Mouse (Mus musculus): ENCODE results near the gene Nadk2.
A peak's percentile ranks its signal among the peaks of the same experiment; 100 is the strongest.

Nadk2 gene

DNA sequence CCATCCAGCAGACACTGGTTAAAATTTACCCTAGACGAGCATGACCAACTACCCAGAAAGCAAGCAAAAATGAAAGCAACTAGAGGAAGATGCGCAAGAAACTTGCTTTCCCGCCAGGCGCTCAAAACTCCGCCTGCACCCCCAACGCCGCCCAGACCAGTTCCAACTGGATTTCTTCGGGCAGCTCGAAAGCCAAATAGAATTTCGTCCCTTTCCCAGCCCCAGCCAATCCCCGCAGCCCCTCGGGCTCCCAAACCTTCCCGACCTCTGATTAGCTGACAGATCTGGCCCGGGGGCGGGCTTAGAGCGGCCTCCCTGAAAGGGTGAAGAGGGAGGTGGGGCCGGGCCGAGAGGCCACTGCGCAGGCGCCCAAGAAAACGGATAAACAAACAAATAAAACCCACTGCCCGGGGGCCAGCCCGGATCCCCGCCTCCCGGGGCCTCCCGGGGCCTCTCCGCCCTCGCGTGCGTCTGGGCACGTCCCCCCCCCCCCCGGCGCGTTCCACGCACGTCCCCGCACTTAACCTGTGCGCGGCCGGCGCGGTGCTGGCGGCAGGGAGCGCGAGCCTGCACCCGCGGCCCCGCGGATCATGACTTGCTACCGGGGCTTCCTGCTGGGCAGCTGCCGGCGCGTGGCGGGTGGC, at the start of gene Nadk2:
TSS of gene Nadk2 (plus strand) at position 349 of the 644 bp plus-strand sequence.
- DNase-seq (ENCODE audit: low read depth, low spot score), result peak; percentile 99

DNA sequence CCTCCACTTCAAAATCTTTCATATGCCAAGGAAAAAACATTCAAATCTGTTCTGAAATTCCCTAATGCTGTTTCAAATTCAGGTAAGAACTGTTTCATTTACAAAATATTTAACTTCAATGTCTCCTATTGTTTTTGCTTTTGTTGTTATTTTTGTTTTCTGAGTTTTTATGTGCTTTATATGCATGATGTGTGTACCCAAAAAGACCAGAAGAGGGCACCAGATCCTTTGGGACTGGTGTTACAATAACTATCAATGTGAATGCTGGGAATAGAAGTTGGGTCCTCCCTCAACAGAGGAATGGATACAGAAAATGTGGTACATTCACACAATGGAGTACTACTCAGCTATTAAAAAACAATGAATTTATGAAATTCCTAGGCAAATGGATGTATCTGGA, 15.4 kb upstream of the Nadk2 start:
- DNase-seq (ENCODE audit: low read depth, low spot score), result no peak

DNA sequence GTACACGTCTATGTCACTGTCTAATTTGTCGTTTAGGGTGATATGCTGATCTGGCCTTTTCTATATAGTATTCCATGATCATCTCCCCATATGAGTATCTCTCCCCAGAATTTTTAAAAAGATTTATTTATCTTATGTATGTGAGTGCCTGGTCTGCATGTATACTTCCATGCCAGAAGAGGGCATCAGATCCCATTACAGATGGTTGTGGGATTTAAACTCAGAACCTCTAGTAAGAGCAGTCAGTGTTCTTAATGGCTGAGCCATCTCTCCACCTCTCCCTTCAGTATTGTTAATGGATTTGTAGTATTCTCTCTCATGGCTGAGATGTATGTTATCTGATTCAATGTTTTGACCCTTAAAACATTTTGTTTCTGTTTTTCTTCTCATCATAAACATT, 11.2 kb upstream of the Nadk2 start:
- DNase-seq (ENCODE audit: low read depth, low spot score), result no peak

DNA sequence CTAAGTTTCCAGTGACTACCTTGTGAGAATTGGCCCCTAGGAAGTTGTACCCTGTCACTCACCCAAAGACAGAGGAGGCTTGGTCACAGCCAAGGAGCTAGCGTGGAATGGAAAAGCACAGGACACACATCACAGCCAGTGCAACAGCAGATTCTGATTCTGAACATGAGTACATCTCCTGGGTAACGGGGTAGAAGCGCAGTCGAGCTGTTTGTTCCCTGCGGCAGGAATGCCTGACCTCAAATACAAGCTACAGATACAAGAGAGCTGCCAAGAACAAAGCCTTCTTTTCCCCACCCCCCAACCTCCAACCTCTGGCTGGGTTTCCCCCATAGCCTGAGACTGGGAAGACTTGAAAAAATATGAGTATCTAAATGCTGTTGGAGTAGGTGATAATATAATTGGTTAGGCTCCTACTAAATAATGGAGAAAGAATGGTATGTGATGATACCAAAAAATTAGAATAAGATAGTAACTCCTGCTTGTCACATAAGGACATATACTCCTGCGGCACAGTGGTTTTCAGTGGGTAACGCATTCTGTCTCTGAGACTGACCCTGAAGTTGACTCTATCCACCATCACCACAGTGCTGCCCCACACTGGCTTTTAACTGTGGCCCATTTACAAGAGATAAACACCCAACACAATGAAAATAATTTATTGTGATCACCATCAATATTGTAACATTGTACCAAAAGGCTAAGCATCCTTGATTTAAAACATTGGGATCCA, 9.7 kb upstream of the Nadk2 start:
- DNase-seq (ENCODE audit: low read depth, low spot score), result no peak

DNA sequence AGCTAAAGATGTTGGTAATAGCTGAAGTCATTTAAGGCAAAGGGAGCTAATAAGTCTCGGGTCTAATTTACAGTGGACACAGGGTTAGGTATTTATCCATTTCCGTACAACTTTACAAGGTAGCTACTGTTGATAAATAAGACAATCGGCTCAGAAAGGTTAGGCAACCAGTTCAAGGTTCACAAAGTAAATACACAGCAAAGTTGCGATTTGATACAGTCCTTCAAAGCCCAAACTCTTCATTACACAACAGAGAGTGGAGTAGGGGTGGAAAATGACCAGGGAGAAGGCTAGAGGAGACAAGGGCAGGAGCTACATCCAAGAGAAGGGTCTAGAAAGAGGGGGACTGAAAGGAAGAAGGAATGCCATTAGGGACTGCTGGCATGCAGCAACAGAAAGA, 2.2 kb upstream of the Nadk2 start:
- no peak for DNase-seq (ENCODE audit: low read depth, low spot score)

DNA sequence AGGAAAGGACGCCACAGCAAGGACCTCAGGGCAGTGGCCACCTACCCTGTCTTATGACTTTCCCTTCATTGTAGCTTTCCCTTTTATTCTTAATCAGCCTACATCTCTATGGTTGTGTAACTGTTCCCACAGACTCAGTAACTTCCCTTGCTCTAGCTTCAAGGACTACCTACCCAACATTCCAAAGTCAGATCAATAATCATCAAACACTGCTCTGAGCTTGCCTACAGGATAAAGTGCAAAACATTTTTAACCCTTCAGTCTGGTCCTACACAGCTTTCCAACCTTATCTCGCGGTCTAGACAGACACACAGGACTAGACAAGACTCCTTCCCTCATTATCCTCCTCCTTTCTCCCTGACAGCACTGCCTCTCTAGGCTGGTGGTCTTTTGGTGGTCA, 707 bp upstream of the Nadk2 start:
- no peak for DNase-seq (ENCODE audit: low read depth, low spot score)

DNA sequence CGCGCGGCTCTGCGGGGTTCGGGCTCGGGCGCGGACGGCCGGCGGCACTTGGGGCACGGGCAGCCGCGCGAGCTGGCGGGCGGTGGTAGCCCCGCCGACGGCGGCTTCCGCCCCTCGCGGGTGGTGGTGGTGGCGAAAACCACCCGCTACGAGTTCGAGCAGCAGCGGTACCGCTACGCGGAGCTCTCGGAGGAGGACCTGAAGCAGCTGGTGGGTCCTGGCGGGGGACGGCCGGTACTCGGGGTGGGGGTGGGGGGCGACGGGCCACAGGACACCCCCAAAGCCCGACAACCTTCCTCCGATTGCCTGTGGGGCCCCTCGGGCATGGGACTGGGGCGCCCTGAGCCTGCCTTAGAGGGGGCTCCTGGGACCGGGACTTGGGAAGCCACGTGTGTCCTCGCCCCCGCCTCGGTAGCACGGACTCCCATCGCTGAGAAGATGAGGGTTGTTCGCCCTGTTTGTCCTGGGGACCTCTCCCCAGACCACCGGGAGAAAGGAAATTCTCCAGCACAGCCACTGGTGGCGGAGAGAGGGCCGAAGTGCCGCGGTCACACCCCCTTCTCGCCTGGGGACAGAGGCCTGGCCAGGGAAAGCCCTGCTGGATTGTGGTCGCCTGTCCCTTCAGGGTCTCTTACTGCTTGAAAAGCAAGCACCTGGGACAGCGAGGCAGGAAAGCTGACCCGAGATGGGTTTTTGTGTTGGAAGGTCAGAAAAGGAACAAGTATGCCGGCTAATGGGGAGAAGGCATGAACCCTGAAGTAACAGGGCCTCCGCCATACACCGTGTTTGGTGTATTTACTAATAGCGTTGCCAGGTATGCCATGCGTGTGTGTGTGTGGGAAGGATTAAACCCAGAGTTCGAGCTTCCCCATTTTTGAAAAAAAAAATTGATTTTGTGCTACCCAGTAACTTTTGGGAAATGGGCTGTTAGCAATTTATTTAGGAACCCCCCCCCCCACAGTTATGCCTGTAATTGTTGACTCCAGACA, 790 bp downstream of the Nadk2 start:
- DNase-seq (ENCODE audit: low read depth, low spot score), result peak; percentile 58

DNA sequence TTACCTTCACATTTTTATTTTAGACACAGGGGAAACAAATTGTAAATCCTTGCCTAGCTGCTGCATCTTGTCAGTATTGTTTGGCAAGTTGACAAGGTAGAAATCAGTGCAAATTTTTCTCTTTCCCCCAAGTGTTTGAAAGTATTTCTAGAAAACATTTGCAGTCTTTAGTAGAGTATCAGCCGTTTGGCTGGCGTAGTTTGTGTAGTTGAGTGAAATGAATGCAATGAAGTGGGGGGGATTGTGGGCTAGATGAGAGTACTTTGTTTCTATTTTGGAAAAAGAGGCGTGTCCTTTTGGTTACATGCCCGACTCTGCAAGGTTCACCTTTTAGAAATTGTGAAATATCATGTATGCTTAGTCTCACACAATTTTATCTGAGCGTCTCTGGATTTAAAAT, 1.6 kb downstream of the Nadk2 start:
- no peak for DNase-seq (ENCODE audit: low read depth, low spot score)

DNA sequence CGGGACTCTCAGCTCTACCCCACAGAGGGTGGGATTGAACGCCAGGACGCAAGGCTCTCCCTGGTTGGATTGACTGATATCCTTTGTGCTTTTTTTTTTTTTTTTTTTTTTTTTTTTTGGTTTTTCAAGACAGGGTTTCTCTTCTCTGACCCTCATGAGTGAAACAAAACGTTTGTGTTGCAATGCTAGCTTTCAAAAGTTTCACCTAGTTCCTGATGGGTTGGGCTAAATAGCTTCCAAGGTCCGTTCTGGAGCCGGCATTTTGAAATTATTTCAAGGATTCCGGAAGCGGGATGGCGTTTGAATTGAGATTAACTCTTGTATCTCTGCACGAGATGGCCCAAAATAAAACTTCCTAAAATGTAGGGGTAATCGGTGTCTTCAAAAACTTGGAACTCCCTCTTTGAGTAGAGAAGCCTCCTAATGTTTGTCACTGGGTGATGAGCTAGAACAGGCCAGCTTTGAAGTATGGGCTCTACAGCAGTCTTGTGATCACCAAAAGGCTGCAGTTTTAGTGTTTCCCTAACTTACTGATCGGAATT, 2.1 kb downstream of the Nadk2 start:
- no peak for DNase-seq (ENCODE audit: low read depth, low spot score)

DNA sequence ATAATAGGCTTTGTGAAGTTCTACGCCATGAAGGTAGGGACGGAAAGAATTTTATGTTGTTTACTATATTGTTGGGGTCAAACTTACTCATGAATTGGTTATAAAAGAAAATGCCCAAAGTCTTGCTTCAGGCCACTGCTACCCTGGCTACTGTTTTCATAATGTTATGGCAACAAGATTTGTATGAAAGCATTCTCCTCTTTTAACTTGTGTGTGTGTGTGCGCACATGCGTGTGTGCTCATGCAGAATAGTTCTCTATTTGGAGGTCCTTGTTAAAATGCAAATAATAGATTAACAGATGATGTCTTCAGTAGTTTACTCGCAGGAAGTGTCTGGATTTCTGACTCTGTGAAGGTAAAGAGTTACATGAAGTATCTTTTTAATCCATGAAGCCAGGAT, 2.6 kb downstream of the Nadk2 start:
- DNase-seq (ENCODE audit: low read depth, low spot score), result no peak

DNA sequence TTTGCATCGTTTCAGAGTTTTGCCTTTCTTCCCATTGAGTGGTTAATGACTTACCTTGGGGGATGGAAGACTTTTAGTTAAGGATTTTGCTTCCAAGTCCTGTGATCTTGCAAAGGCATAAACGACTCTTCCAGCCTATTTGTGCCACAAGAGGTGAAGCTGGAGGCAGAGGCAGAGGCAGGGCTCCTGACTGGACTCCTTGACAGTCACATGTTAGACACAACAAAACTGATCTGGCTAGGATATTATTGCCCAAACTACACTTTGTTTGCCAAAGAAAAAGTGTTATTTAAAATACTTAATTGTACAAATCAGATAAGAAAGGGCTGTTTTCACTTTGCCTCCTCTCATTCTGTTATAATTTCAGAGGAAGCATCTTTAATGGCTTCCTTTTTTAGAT, 3.1 kb downstream of the Nadk2 start:
- DNase-seq (ENCODE audit: low read depth, low spot score), result no peak

DNA sequence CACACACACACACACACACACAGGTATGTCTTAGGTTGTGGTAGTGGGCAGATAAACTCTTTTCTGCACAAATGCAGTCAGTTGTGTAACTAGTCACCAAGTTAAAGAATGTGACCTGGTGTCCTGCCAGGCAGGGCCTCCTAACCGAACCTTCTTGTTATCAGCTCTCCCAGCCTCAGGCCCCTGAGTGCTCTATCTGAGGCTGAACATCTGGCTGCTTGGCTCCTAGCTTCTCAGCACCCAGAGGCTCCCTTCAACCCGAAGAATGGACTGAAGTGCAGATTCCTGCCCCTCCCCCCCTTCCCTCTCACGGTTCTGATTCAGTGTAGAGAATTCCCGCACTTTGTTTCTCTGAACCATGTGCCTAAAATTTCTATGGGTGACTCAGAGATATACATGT, 3.6 kb downstream of the Nadk2 start:
- no peak for DNase-seq (ENCODE audit: low read depth, low spot score)

DNA sequence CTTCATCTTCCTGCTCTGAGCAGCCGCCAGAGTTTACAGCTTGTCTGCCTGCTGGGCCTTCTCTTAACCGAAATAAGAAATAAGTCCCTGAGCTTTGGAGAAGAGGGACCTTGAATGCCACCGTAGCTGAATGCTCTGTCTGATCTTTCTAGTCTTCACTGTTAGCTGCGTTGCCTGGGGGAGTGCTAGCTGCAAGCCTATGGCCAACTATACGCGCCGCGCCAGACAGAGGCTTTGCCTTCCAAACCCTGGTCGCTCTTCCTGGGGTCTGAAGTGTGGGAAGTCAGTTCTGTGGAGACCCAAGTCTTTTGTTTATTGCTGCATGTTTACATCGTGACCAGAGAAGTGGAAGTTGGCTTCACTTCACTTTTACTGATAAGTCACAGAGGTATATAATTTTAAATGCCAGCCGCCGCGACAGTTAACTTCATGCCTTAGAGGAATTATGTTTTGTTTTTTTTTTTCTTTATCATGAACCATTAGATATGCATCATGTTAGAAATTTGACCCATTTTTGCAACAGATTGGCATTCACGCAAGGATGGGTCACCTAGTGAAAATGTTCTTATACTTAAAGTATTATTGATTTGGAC, 4.6 kb downstream of the Nadk2 start:
- no peak for DNase-seq (ENCODE audit: low read depth, low spot score)

DNA sequence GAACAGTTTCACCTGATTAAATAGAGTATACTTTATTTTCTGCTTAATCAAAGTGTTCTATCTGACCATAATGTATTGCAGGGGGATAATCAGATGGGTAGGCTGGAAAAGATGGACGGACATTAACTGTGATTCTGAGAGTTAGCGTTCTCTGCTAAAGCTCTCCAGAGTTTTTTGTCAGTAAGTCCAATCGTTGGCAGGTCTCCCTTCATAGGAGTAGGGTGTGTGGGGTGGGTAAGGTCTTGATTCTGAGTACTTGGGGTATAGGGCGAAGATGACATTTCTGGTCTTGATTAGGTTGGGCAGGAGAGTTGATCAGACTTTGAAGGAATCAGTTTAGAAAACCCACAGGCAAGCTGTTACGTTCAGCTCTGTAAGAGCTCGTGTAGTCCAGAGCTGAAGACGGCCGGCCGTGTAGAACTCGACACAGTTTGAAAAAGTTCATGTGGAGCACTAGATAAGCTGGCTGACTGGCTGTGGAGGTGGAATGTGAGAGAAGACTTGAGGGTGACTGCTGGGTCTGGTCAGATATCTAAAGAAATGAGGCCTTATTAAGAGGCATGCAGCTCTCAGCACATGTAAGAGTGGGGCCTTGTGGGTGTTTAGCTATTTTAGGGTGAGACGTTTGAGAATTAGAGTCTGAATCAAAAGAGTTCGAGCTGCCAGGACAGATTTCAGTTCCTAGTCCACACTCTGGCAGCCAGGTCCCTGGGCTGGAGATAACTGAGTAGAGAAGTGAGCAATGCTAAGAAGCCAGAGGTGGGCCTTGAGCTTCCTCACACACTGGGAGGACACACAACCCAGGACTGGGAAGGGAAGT, 7.6 kb downstream of the Nadk2 start:
- no peak for DNase-seq (ENCODE audit: low read depth, low spot score)

DNA sequence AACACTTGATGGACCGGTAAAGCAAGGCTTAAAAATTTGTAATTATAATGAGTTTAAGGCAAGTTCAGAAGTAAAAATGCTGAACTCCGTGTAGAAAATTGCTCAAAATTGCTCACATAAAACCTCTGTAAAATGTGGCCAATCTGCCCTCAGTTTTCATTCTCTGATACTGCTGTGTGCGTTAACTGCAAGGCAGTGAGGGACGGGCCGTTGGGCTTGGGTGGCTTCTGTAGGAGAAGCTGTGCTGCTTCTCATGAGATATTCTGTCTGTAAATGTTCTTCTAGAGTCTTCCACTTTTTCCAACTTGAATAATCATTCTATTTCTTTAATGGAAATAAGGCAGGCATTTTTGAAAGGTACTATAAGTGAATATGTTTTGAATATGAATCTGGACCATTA, 8.6 kb downstream of the Nadk2 start:
- no peak for DNase-seq (ENCODE audit: low read depth, low spot score)

DNA sequence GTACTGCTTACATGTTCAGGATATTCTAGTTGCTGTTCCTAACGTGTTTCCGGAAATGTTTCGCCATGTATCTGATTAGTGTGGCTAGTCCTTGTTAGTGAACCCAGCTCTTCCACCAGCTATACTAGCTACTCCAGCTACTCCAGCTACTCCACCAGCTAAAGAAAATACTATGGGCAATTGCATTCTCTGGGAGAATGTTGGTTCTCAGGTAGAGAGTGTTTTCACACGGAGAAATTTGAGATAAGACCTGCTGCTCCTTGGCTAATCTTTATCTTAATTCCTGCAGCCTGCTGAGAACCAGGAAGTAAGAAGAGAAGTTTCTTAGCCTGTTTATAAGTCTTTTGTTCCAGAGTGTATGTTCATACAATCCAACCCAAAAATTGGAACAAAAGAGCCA, 9.1 kb downstream of the Nadk2 start:
- DNase-seq (ENCODE audit: low read depth, low spot score), result no peak

DNA sequence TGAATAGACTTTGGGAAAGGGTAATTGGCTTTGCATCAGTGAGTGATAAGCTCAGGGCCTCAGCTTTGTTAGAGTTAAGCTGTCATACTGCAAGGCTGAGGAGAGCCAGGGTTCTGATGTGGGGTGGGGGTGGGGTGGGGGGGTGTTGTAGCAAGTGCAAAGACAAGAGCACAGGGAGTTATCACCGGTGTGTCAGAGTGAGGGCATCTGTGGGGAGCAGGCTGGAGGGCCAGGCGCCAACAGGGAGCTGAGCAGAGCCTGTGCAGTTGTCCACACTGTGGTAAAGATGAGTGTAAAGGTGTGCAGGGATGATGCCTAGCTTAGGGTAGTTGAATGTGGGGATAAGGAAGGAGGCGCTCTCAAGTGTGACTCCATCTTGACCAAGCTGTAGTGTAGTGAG, 10.2 kb downstream of the Nadk2 start:
- no peak for DNase-seq (ENCODE audit: low read depth, low spot score)

DNA sequence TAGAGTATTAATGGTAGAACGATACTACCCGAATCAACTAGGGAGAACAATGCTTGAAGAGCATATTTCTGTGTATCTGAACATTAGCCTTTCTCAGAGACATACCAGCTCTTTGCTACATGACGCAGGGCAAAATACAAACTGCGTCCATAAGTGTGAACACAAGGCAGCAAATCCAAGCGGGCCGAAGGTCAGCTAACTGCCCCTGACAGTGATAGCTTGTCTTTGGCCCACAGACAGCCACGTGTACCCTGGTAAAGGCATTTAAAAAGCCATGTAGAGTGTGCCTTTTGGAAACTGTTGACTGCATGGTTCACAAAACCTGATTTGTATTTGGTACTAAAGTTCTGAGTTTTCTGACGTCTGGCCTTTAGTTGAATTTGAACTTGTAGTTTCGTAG, 11.7 kb downstream of the Nadk2 start:
- no peak for DNase-seq (ENCODE audit: low read depth, low spot score)

DNA sequence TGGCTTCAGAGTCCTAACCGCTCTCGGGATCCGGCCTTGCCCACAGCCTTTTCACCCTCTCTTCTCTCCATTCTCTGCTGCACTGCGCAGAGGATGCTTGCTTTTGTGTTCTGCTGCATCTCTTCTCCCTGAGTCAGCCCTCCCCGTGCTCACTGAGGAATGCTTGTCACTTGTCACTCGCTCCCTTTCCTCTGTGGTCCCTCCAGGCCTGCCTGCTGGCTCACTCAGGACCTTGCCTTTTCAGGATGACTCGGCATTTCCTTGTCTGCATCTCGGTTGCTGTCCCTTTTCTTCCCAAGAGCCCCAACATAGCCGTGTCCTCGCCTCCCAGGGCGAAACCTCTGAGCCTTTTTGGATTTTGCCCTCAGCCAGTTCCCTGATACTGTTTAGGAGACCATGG, 15.8 kb downstream of the Nadk2 start:
- DNase-seq (ENCODE audit: low read depth, low spot score), result no peak

DNA sequence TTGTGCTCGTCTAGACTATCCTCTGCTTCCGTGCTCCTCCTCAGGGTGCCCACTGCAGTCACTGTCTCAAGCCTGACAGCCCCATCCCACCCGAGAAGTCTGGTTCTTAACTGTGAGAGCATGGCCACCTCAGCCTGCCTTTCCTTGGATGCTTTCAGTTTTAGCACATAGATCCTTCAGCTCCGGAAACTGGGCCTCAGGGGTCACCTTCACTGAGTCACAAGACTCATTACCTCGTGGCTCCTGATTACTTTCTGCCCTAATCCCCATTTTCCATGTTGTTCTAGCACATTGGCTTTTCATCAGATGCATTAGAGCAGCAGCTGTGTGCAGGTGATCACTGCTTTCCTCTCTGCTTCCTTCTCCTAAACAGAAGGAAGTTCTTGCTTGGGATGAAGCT, 16.4 kb downstream of the Nadk2 start:
- no peak for DNase-seq (ENCODE audit: low read depth, low spot score)
